Mouse (Mus musculus) myocyte (in vitro differentiated cells): ENCODE measurements at regions not wholly inside any gene's neighbourhood (a gene's known extent, or its start where the extent isn't known, plus 50 kb on each side); places are given as distances from the start of the nearest gene placed in this dataset.
"Not testable (repeated sequence)": the region's sequence is repeated elsewhere in the genome, so short reads cannot be mapped to it uniquely, and the experiment has no call there.

Source experiments
- H3K27me3 ChIP-seq: one replicate; pipeline ENCODE4 v1.6.1; 2011; ENCODE audit not compliant: control insufficient read depth, insufficient read depth, insufficient read length
- H3K36me3 ChIP-seq: one replicate; pipeline ENCODE4 v1.6.1; 2011; ENCODE audit not compliant: control insufficient read depth, insufficient read depth
- H3K4me2 ChIP-seq: one replicate; pipeline ENCODE4 v1.6.1; 2011; ENCODE audit warnings: low read depth, control low read depth
- H3K4me3 ChIP-seq: one replicate; pipeline ENCODE4 v1.5.1; 2011; ENCODE audit warnings: mild to moderate bottlenecking, control low read depth, moderate library complexity
- H3K79me2 ChIP-seq: one replicate; pipeline ENCODE4 v1.6.1; 2011; ENCODE audit not compliant: control insufficient read depth, insufficient read depth
- H3ac ChIP-seq: one replicate; pipeline ENCODE4 v1.6.1; 2011; ENCODE audit not compliant: control insufficient read depth, insufficient read length
- CEBPB ChIP-seq: IDR thresholded peaks from 2 replicates; pipeline ENCODE4 v1.6.1; 2011; ENCODE audit warnings: mild to moderate bottlenecking, moderate library complexity; ENCODE audit not compliant: poor library complexity, insufficient read depth, severe bottlenecking
- E2F4 ChIP-seq: IDR thresholded peaks from one replicate; pipeline ENCODE4 v1.6.1; 2011; ENCODE audit warnings: mild to moderate bottlenecking, control low read depth, moderate library complexity; ENCODE audit not compliant: insufficient read depth
- MAX ChIP-seq: IDR thresholded peaks from one replicate; pipeline ENCODE4 v1.6.1; 2011; ENCODE audit warnings: low read depth, mild to moderate bottlenecking, control low read depth
- MYOD1 ChIP-seq, 3 experiments: IDR thresholded peaks; one replicate each; pipeline ENCODE4 v1.6.1; 2011; ENCODE audit warnings: control low read depth in 2 of 3, low read depth in 2 of 3, mild to moderate bottlenecking in 2 of 3, moderate library complexity in 1 of 3; ENCODE audit not compliant: insufficient read length in 2 of 3, control insufficient read depth in 1 of 3
- MYOG ChIP-seq, 3 experiments: IDR thresholded peaks; one replicate each; pipeline ENCODE4 v1.6.1; 2011; ENCODE audit warnings: control low read depth in 2 of 3, low read depth in 2 of 3, mild to moderate bottlenecking in 2 of 3; ENCODE audit not compliant: insufficient read length in 2 of 3, control insufficient read depth in 1 of 3, insufficient read depth in 1 of 3
- POLR2A ChIP-seq: IDR thresholded peaks from one replicate; pipeline ENCODE4 v1.6.1; 2011; ENCODE audit warnings: low read depth, mild to moderate bottlenecking, control low read depth, moderate library complexity; ENCODE audit not compliant: insufficient read length
- POLR2AphosphoS2 ChIP-seq: IDR thresholded peaks from one replicate; pipeline ENCODE4 v1.6.1; 2011; ENCODE audit warnings: low read depth, control low read depth; ENCODE audit not compliant: insufficient read length
- REST ChIP-seq: IDR thresholded peaks from one replicate; pipeline ENCODE4 v1.6.1; 2011; ENCODE audit warnings: mild to moderate bottlenecking, control low read depth, moderate library complexity; ENCODE audit not compliant: insufficient read depth, insufficient read length
- SRF ChIP-seq: IDR thresholded peaks from one replicate; pipeline ENCODE4 v1.6.1; 2011; ENCODE audit warnings: low read depth; ENCODE audit not compliant: control insufficient read depth, insufficient read length
- TCF12 ChIP-seq: IDR thresholded peaks from one replicate; pipeline ENCODE4 v1.6.1; 2011; ENCODE audit warnings: mild to moderate bottlenecking, control low read depth; ENCODE audit not compliant: poor library complexity, insufficient read depth, severe bottlenecking
- TCF3 ChIP-seq: IDR thresholded peaks from one replicate; pipeline ENCODE4 v1.6.1; 2011; ENCODE audit warnings: low read depth, control low read depth; ENCODE audit not compliant: insufficient read length
- USF1 ChIP-seq: IDR thresholded peaks from one replicate; pipeline ENCODE4 v1.6.1; 2011; ENCODE audit warnings: low read depth, mild to moderate bottlenecking, control low read depth, moderate library complexity

- TF ChIP-seq MYOD1 (IDR thresholded peaks at IDR 0.05; ENCODE audit: control insufficient read depth in 1 of 3, insufficient read length in 2 of 3, low read depth in 2 of 3) (no peak), E2F4 (no peak), TCF12 (no peak), MYOG (IDR thresholded peaks at IDR 0.05; ENCODE audit: control insufficient read depth in 1 of 3, insufficient read depth in 1 of 3, insufficient read length in 2 of 3, low read depth in 2 of 3) (no peak), POLR2A (no peak), MAX (no peak), SRF (no peak), POLR2AphosphoS2 (no peak), USF1 (no peak), TCF3 (no peak), REST (no peak), CEBPB (no peak)
- no peaks in the 10 kb centered on the region for H3K36me3 ChIP-seq
- no peak overlapping the region for H3K4me3 ChIP-seq
- H3K27me3 ChIP-seq, result no peaks in the 10 kb centered on the region
- H3K79me2 ChIP-seq, result no peaks in the 10 kb centered on the region
- no peak overlapping the region for H3K4me2 ChIP-seq
- no peak overlapping the region for H3ac ChIP-seq
These were observed 148.1 kb upstream of the Nhs start for GRCm38 (mm10) chrX:162307646-162308045.

GRCm38 (mm10) chrX:162304145-162304544 is 144.6 kb upstream of the Nhs start:
- no peaks in the 10 kb centered on the region for H3K79me2 ChIP-seq
- no peak overlapping the region for H3ac ChIP-seq
- no peaks in the 10 kb centered on the region for H3K36me3 ChIP-seq
- TF ChIP-seq SRF (no peak), POLR2A (no peak)
- no peak overlapping the region for H3K4me3 ChIP-seq
- H3K27me3 ChIP-seq, result no peaks in the 10 kb centered on the region
- H3K4me2 ChIP-seq, result no peak overlapping the region

- Histone ChIP-seq H3K79me2 (no peaks in the 10 kb centered on the region), H3K27me3 (no peaks in the 10 kb centered on the region), H3ac (no peak overlapping the region), H3K4me2 (no peak overlapping the region), H3K36me3 (no peaks in the 10 kb centered on the region), H3K4me3 (no peak overlapping the region)
- TF ChIP-seq MAX (no peak), TCF3 (no peak), POLR2A (no peak), TCF12 (no peak), E2F4 (no peak)
These were observed 143.3 kb upstream of the Nhs start for GRCm38 (mm10) chrX:162302788-162303187.

- H3K4me3 ChIP-seq, result no peak overlapping the region
- TF ChIP-seq POLR2A, result no peak
- TF ChIP-seq POLR2AphosphoS2, result no peak
- no peak for TF ChIP-seq MYOG (IDR thresholded peaks at IDR 0.05; ENCODE audit: control insufficient read depth in 1 of 3, insufficient read depth in 1 of 3, insufficient read length in 2 of 3, low read depth in 2 of 3)
- TF ChIP-seq TCF3, result no peak
- no peak for TF ChIP-seq REST
- TF ChIP-seq E2F4, result no peak
- no peak for TF ChIP-seq MAX
- no peak for TF ChIP-seq SRF
- no peak for TF ChIP-seq CEBPB
- H3K79me2 ChIP-seq, result no peaks in the 10 kb centered on the region
- H3K4me2 ChIP-seq, result no peak overlapping the region
- no peaks in the 10 kb centered on the region for H3K27me3 ChIP-seq
- no peaks in the 10 kb centered on the region for H3K36me3 ChIP-seq
- H3ac ChIP-seq, result no peak overlapping the region
These were observed 131.7 kb upstream of the Nhs start for GRCm38 (mm10) chrX:162291234-162291633.

GRCm38 (mm10) chrX:162286155-162286554 is 126.6 kb upstream of the Nhs start:
- H3K4me3 ChIP-seq, H3K27me3 ChIP-seq, H3K79me2 ChIP-seq, H3K4me2 ChIP-seq, H3K36me3 ChIP-seq, H3ac ChIP-seq: not testable (repeated sequence)

GRCm38 (mm10) chrX:162284252-162284651 is 124.7 kb upstream of the Nhs start:
- H3K27me3 ChIP-seq, result no peaks in the 10 kb centered on the region
- no peaks in the 10 kb centered on the region for H3K79me2 ChIP-seq
- H3K36me3 ChIP-seq, result no peaks in the 10 kb centered on the region
- no peak overlapping the region for H3ac ChIP-seq
- no peak overlapping the region for H3K4me3 ChIP-seq
- no peak overlapping the region for H3K4me2 ChIP-seq
- no peak for TF ChIP-seq USF1
- no peak for TF ChIP-seq TCF3
- TF ChIP-seq MYOD1 (IDR thresholded peaks at IDR 0.05; ENCODE audit: control insufficient read depth in 1 of 3, insufficient read length in 2 of 3, low read depth in 2 of 3), result no peak
- TF ChIP-seq POLR2A, result no peak
